Mouse (Mus musculus) urinary bladder, postnatal 36 days (tissue): ENCODE measurements around the gene Hunk.

Experiments
- DNase-seq, 2 experiments: peaks; one replicate each; pipeline ENCODE4 v3.0.0; 2022; ENCODE audit warnings: low spot score in 2 of 2, mixed read lengths in 1 of 2

Hunk gene

DNA sequence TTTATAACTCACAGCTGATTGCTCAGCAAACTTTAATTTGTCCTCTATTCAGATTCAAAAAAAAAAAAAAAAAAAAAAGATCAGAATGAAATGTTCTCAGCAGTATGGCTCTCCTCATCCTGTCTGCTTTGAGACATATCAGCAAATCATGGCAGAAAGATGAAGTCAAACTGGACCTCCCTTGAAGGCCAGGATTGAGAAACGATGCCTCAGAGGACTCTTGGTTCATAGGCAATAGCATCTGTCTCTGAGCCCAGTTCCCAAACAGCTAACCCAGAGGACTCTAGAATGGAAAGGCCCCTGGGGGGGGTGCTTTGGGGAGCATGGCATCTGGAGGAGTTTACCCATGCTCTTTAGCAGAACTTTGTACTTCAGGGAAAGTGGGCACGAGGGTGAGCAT is 119.9 kb downstream of the Hunk start:
- DNase-seq = no peak

GRCm38 (mm10) chr16:90511551-90512296 is 125.9 kb downstream of the Hunk start:
- DNase-seq = peak in 1 of 2 experiments; percentile 11

- DNase-seq = no peak
Measured at GRCm38 (mm10) chr16:90517041-90517440, 131.2 kb downstream of the Hunk start.

GRCm38 (mm10) chr16:90518232-90518631 is 132.4 kb downstream of the Hunk start:
- no peak for DNase-seq

GRCm38 (mm10) chr16:90518732-90519295 is 133.0 kb downstream of the Hunk start:
- no peak for DNase-seq

- DNase-seq = no peak
Measured at GRCm38 (mm10) chr16:90521191-90521950, 135.6 kb downstream of the Hunk start.

DNA sequence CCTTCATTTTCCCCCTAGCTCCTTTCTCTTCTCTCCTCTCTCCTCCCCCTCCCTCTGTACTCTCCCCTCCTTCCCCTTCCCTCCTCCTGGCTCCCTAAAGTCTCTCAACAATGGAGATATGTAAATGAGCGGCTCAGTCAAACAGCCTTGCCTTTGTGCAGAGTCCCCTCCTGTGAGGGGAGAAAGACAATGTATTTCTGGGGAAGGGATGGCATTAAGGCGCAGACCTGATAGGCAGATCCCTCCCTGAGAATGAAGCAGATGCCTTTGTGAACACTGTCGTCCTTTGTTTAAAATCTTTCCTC is 136.1 kb downstream of the Hunk start:
- DNase-seq = no peak

DNA sequence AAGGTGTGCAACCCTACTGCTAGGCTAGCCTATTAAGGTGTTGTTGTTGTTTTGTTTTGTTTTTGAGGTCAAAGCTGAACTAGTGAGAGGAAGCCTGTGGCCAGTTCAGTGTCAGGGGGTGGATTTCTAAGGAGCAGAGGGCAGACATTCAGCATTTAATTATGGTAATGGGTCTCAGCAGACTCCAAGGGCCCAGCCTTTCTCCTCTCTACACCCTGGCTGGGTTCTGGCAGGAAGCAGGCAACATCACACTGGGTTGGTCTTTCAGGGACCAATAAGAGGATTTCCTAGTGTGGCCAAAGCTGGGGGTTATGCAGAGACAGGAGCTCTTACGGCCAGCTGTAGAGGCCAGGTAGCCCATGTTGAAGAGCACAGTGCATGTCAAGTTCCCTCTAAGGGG is 136.8 kb downstream of the Hunk start:
- DNase-seq = no peak

DNA sequence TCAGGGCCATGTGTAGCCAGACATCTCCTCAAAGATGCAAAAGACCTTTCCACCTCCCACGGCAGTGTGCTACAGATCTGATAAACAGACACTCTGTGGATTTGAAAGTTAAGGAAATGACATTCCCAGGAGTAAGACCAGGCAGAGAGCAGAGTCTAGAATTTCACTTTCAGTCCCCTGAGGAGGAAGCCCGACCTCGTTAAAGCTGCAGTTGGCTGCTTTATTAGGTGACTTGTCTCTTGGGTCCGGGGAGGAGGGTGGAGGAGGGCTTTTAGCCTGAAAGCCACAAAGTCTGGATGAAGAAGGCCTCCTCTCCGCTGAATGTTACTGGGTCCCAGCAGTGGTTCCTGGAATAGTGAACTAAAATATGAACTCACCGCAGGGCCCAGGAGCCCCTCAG is 137.6 kb downstream of the Hunk start:
- peak in 1 of 2 experiments; percentile 8 for DNase-seq

GRCm38 (mm10) chr16:90523894-90524293 is 138.1 kb downstream of the Hunk start:
- DNase-seq = no peak

GRCm38 (mm10) chr16:90524393-90524792 is 138.6 kb downstream of the Hunk start:
- DNase-seq = no peak

DNA sequence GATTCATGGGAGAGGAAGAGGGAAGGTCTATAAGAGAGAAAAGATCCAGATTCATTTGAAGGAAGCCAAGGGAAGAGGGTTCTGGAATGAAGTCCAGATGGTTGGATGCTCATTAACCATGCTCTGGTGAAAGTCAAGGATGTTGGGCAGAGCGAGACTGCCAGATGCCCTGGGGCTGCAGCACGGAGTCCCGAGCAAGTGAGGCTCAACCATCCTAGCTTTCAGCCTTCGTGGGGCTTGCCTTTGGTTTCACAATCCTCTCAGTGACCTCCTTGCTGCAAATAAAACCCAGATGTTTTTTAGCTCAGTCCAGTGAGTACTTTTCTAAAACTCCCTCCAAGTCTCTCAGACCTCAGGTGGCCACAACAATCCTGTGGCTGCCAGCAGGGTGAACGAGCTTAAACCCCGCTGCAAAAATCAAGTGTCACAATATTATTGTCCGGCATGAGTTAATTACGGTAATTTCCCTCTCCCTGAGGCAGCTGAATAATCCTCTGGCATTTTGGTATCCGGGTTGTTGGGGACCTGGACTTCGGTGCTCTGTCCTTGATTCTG is 147.4 kb downstream of the Hunk start:
- no peak for DNase-seq

GRCm38 (mm10) chr16:90534591-90534990 is 148.8 kb downstream of the Hunk start:
- no peak for DNase-seq

- DNase-seq = no peak
Measured at GRCm38 (mm10) chr16:90538926-90539325, 153.1 kb downstream of the Hunk start.

DNA sequence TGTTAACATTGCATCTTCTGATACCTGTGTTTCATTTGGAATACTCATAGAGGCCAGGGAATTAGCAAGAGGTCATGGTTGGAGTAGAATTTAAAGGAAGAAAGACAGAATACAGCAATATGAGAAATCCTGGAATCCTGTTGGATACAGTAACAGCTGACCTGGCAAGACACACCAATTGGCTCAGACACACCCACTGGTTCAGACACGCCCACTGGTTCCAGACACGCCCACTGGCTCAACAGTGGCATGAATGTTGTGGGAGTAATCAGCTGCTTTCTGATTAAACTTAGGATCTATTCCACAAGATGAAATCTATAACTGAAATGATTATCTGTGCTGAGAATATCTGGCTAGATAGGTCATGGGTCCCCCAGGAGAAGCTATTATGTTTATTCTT is 155.4 kb downstream of the Hunk start:
- no peak for DNase-seq

DNA sequence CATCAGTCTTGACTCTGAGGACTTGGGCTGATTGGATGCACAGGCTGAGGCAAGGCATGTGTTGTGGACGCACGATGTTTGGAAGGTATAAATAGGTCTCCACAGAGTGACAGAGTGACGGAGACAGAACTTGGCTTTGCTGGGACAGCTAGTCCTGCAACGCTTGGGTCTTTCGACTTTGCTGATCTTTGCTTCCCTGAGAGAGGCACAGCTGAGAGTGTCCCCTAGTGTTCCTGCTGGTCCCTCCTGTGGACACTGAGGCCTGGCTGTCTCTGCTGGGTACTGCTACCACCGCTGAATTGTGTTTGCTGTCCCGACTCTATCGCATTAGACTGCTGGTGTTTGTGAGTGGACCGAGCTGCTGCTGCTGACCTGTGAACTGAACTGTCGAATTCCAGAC is 156.6 kb downstream of the Hunk start:
- no peak for DNase-seq

DNA sequence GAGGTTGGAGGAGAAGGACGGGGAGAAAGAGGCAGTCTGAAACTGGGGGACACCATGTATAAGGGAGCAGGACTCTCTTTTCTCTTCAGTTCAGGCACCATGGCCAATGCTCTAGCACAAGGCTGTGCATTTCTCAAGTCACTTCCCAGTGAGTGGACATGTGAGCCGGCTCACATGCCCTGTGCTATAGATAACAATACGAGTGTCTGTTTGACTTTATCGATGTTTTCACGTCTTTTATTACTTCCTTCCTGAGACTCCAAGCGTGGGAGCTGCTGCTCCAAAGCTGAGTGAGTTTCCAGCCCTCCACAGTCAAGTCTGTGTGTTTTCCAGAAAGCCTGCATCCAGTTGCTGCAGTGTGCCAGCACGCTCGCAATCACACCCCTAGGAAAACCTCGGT is 158.4 kb downstream of the Hunk start:
- no peak for DNase-seq

DNA sequence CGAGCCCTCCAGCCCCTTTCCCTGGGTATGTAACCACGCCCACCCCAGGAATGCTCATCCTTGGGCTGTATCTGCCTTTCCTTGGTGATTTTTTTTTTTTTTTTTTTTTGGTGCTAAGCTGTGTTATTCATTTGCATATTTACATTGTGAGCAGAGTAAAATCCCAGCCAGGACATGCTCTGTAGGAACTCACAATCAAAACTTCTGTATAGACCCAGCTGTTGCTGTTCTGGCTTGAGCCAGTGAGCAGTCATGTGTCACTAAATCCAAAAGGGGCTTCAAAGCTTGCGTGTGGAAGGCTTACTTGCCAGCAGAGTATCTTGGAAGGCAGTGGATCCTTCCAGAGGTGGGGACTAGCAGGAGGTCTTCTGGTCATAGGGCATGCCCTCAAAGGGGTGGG is 159.7 kb downstream of the Hunk start:
- no peak for DNase-seq

DNA sequence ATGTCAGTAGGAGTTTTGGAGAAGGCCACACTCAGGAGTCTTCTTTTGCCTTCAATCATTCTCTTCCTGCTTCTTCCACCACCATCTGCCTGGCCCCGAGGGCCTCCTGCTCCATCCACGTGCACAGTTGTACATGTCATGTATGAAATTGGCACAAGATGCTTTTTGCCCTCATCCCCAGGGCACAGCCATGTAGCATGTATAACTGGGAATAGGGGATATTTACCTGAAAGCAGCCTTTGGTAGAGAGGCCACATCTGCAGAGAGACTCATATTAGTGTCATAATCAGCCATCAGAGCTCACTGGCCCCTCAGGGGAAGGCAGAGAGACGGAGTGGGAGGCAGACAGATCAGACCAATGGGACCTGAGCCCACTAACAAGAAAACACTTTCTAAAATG is 160.8 kb downstream of the Hunk start:
- DNase-seq = no peak

GRCm38 (mm10) chr16:90547996-90548395 is 162.2 kb downstream of the Hunk start:
- DNase-seq = no peak
